Mouse (Mus musculus) embryonic fibroblast, embryonic 13.5 days (primary cell): ENCODE results near the gene Tmcc2.

Source experiments
- CTCF ChIP-seq: IDR thresholded peaks from 2 replicates; pipeline ENCODE4 v1.5.1; 2011; ENCODE audit warnings: mild to moderate bottlenecking, control low read depth, low read length, moderate library complexity, borderline replicate concordance; ENCODE audit not compliant: insufficient read depth
- POLR2A ChIP-seq: IDR thresholded peaks from 2 replicates; pipeline ENCODE4 v1.6.1; 2011; ENCODE audit warnings: low read depth, mild to moderate bottlenecking, control low read depth, low read length, moderate library complexity

DNA sequence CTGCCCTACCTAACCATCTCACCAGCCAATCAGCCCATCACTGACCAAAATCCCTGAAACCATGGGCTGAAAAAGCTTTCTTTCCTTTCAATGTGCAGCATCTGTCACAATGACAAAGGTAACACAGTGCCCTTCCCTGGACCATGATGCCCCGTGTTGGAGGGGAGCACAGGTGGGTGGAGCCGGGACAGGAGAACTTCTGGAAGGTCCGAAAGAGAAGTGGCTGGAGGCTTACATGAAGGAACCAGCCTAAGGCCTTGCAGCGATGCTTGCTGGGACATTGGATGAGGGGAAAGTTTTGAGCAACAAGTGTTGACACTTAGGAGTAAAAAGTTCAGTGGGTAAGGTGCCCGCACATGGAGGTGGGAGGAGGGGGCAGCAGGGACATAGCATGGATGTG is 42.7 kb downstream of the Tmcc2 start:
- TF ChIP-seq CTCF: no peak
- TF ChIP-seq POLR2A: no peak
